Mouse (Mus musculus) G1E-ER4 (cell line): ENCODE measurements around the gene Kir3dl2. TPM values are rescaled to one million over a fixed set of nuclear protein-coding genes. Genes with fewer than 3 reads are reported as not detected.
"Not testable (repeated sequence)": the region's sequence is repeated elsewhere in the genome, so short reads cannot be mapped to it uniquely, and the experiment has no call there.

Experiments
- GATA1 ChIP-seq: IDR thresholded peaks from one replicate; pipeline ENCODE4 v1.8.0; 2012; ENCODE audit warnings: low read length, inconsistent platforms
- polyA plus RNA-seq: library from polyadenylated mRNA; stranded (reverse); fragments of >175 nt; gene quantifications from 2 replicates; pipeline ENCODE4 v1.2.3, GENCODE M21; 2012

The Kir3dl2 gene
- not detected in 2 replicates for polyA plus RNA-seq

- not testable (repeated sequence) for TF ChIP-seq GATA1
These were observed at the start of gene Kir3dl2 for GRCm38 (mm10) chrX:136543956-136544355. Gene Kir3dl2 (minus strand): TSS chrX:136544056.

- TF ChIP-seq GATA1: no peak
These were observed 47.0 kb upstream of the Kir3dl2 start for GRCm38 (mm10) chrX:136590897-136591257.

- no peak for TF ChIP-seq GATA1
These were observed 46.5 kb upstream of the Kir3dl2 start, which contains the start of gene Tceal3 for GRCm38 (mm10) chrX:136590199-136590896. Gene Tceal3 (plus strand): TSS chrX:136590842.

GRCm38 (mm10) chrX:136584617-136585016 lies 40.8 kb upstream of the Kir3dl2 start:
- TF ChIP-seq GATA1: no peak

GRCm38 (mm10) chrX:136517699-136518098 lies 26.2 kb downstream of the Kir3dl2 start, which contains the start of gene Kir3dl1:
Gene Kir3dl1 (plus strand): TSS chrX:136517999.
- not testable (repeated sequence) for TF ChIP-seq GATA1

Other genes with a start within 250 kb of the Kir3dl2 start
- gene Kir3dl1, start 26.1 kb downstream of the Kir3dl2 start, polyA plus RNA-seq: not detected in 2 replicates
- gene Tceal3, start 46.8 kb upstream of the Kir3dl2 start, polyA plus RNA-seq: not detected in 2 replicates
- not detected in 2 replicates for gene Tceal1, start 163.9 kb upstream of the Kir3dl2 start, polyA plus RNA-seq
- 480 and 619 TPM in 2 replicates for gene Morf4l2, start 199.6 kb upstream of the Kir3dl2 start, polyA plus RNA-seq
- not detected in 2 replicates for gene Glra4, start 236.1 kb upstream of the Kir3dl2 start, polyA plus RNA-seq